Mouse (Mus musculus): ENCODE data around the gene Apof. TPM values are rescaled to one million over a fixed set of nuclear protein-coding genes. Genes with fewer than 3 reads are reported as not detected.

Gene Apof
- total RNA-seq, 2 experiments from 2014 or later = not detected

DNA sequence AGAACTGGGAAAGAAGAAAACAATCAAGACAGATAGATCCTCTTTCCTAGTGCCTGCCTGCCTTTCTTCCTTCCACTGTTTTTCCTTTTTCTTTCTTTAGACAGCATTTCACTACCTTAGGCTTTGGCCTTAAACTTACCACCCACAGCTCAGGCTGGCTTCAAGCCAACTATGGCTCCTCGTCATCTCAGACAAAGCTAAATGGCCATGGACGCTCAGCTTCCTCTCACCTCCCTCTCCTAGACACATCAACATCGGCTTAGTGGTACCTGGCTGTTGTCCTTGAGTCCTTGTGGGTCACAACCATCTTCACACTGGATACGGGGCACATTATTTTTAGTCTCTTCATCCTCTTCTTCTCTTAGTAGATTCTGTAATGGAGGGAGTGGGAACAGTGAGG is 28.8 kb downstream of the Apof start:
- intact Hi-C loops (cut with DNase I) = no loop called here
- DNase-seq = peak in 1 of 2 experiments; percentile 31

DNA sequence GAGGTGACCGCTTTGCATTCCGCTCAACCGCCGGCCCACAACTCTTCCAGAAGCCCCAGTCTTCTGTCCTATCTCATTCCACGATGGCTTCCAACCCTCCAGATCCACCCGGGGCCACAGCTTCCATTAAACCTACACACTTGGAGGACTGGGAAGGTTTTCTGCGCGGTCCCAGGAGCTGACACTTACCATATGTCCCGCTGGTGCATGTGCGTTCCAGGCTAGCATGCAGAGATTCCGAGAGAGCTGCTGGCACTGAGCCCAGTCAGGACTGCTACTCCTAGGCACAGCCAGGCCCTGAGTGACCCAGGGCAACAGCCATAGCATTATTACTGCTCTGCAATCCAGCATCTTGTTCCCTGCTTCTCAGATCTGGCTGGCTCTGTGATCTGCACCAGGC is 29.2 kb downstream of the Apof start:
- intact Hi-C loops (cut with DNase I) = no loop called here
- DNase-seq = peak; percentile 55 to 60

DNA sequence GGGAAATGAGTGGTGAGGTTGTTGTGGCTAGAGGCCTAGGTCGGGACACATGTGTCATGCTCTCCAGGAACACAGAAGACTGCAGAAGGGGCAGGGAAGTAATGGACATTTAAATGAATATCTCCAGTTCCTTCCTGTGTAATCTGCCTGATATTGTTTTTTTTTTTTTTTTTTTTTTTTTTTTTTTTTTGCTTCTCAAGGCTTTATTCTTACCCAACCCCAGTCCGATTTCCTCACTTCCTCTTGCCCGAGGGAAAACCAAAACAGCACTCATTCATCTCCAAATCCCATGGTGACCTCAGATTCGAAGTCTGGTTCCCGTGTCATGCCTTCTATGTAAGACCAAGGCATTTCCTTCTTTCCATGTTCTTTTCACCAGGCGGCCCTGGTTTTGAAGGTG is 29.8 kb downstream of the Apof start:
- intact Hi-C loops (cut with DNase I) = no loop called here
- DNase-seq = no peak

DNA sequence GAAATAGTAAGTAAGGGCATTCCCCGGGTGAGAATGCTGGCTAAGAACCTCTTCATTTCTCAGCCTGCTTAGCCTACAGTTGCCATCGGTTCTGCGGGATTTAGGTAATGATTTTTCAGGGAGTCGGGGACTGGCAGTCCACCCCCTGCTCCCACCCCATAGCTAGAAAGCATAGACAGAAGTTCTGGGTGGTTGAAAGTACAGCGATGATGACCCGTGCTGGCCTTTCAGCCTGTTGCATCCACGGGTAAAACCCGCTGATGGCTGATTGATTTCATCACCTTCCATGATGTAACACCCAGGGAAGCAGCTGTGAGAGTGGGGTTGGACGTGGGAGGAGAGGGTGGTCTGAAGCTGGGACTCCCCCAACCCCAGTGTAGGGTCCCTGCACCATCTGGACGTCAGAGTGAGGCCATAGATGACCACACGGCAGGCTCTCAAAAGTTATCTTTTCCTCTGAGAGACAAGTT is 30.3 kb downstream of the Apof start, which contains the start of gene Il23a:
Gene Il23a, minus strand, starts transcription at position 51 of the 470 bp plus-strand sequence.
- intact Hi-C loops (cut with DNase I) = no loop called here
- no peak for DNase-seq

DNA sequence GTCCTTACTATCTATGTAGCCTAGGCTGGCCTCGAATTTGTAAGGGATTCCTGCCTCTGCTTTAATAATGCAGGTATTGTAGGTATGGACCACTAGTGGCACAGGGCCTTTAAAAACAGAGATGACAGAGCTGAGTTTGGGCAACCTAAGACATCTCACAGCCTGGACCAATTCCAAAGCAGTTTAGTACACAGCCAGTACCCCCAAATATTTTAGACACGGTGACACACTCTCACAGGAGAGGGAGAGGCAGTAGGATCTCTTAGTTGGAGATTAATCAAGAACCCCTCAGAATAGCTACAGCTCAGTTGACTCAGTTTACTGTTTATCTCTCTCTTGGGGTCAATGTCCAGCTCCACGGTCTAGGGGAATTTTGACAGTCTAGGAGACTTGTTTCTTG is 33.9 kb downstream of the Apof start:
- no peak for DNase-seq
- intact Hi-C loops (cut with DNase I) = loop anchor here (5.0 kb wide), 1 partner anchor 205 kb away; no protein-coding TSS in a partner anchor

DNA sequence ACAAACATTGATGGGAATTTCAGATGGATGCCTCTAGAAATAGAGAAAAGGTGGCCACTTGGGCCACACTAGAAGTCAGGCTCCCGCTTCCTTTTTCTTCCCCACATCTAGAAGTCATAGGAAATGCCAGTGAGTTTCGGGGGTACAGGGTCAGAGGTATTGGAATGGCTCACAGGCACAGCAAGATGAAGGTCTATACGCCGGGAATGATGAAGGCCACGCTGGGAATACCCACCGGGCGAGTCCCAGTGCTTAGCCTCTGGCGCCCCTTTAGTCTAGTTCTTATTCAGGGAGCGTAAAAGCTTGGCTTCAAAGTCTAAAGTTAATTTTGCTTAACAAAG is 34.3 kb downstream of the Apof start:
- DNase-seq = no peak
- intact Hi-C loops (cut with DNase I) = loop anchor here (5.0 kb wide), 1 partner anchor 205 kb away; no protein-coding TSS in a partner anchor

DNA sequence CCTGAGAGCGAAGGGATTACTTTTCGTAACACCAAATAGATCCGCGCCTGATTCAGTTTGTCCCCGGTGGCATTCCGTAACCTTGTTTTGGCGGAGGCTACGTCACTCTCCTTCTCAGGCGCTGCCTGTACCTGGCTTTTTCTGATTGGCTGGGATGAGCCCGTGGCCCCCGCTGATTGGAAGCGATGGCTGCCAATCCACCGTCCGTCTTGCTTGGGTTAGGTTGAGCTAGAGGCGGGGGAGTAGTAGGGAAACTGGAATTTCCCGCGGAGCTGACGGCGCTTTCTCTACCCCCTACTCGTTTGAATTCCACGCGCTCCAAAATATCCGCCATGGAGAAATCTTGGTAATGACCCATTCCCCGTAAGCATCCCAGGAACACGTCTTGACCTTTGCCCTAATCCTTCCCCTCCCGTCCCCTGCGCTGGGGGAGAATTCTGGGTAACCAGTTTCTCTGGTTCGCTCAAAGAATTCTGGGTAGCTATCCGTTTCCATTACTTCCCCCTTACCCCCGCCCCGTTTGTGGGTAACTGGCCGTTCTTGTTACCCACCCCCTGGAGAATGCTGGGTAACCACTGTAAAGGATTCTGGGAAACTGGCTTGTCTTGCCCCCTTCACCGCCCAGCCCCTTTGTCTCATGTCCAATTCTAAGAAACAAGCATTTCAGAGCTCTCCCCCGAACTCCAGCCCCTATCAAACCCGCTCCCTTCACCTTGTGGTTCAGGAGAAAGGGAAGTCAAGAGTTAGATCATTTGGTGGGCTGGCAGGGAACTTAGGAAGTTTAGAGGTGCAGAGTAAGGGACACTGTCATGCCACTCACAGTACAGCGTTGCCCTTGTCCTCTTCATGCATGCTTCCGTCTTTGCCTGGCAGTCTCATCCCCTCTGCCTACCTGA is 34.9 kb downstream of the Apof start, which contains the start of gene Pan2:
Gene Pan2, plus strand, starts transcription at position 210 of the 896 bp plus-strand sequence.
- intact Hi-C loops (cut with DNase I) = loop anchor here (5.0 kb wide), 1 partner anchor 206 kb away; no protein-coding TSS in a partner anchor
- peak; percentile 99 for DNase-seq

DNA sequence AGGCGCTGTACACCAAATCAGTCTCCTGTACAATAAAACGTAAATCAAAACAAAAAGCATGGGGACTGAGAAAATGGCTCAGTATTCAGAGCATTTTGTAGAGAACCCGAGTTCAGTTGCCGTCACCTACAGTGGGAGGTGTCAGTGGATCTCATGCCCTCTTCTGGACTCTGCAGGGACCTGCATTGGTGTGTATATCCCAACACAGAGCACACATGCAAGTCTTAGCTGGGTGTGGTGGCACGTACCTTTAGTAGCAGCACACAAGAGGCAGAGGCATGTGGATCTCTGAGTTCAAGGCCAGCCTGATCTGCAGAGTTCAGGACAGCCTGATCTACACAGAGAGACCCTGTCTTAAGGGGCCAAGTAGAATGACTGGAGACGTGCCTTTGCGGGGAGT is 41.2 kb downstream of the Apof start:
- DNase-seq = no peak
- intact Hi-C loops (cut with DNase I) = no loop called here

DNA sequence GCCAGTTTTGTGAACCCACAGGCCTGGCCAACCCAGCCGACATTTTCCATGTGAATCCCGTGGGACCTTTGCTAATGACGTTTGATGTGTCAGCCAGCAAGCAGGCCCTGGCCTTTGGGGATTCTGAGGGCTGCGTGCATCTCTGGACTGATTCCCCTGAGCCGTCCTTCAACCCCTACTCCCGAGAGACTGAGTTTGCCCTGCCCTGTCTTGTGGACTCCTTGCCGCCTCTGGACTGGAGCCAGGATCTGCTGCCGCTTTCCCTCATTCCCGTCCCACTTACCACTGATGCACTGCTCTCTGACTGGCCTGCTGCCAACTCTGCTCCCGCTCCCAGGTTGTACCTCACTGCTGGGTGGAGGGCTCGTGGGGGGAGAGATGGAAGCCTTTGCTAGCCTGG is 41.7 kb downstream of the Apof start:
- intact Hi-C loops (cut with DNase I) = no loop called here
- DNase-seq = peak; percentile 25 to 46

DNA sequence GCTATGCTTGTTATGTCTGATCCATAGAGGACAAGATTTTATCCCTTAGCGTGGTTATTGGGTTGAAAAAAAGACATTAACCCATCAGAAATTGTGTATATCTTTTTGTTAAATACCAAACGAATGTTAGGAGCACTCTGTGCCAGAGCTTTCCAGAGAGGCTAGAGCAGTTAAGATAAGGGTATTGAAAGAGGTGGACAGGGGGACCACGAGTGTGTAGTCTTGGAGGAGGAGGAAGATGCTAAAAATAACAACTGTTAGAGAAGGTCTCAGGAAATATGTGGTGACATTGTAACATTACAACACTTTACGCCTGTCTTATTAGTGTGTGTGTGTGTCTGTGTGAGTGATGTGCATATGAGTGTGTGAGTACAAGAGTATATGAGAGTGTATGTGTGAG is 42.4 kb downstream of the Apof start:
- intact Hi-C loops (cut with DNase I) = no loop called here
- no peak for DNase-seq

DNA sequence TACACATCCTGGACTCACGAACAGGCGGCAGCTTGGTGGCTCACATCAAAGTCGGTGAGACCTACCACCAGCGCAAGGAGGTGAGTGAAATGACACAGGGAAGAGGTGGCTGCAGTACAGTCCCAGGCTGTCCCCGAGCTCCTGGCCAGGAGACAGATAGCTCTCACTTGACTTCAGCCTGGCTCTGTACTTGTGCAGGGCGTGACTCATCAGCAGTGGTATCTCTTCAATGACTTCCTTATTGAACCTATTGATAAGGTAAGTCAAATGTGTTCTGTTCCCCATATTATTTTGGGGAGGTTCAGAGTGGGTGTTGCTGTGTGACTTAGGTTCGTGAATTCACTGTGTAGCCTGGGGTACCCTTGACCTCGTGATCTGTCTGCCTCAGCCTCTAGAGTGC is 47.1 kb downstream of the Apof start:
- intact Hi-C loops (cut with DNase I) = no loop called here
- DNase-seq = no peak

Other genes starting within 250 kb of the Apof start
- 100 to 1,000 TPM; 510 TPM for gene Naca, start 233.1 kb upstream of the Apof start, total RNA-seq (2021)
- gene Ptges3, start 209.7 kb upstream of the Apof start, total RNA-seq (2021) = 10 to 100 TPM; 71.7 to 80.0 TPM
- gene Atp5b, start 185.4 kb upstream of the Apof start, total RNA-seq (2021) = 1,000 to 10,000 TPM; 8,344 to 8,412 TPM
- gene Baz2a, start 177.1 kb upstream of the Apof start, total RNA-seq (2021) = 10 to 100 TPM; 27.2 to 27.4 TPM
- 10 to 100 TPM; 79.3 to 82.2 TPM for gene Rbms2, start 88.4 kb upstream of the Apof start, total RNA-seq (2021)
- gene Gls2, start 74.2 kb upstream of the Apof start, total RNA-seq (2021) = under 1 TPM; 0.60 to 0.90 TPM
- 10 to 100 TPM; 40.5 to 43.3 TPM for gene Spryd4, start 56.9 kb upstream of the Apof start, total RNA-seq (2021)
- not detected for gene Mip, start 42.8 kb upstream of the Apof start, total RNA-seq (2021)
- 10 to 100 TPM in 1 of 2 experiments, 1 to 10 TPM in 1; 6.6 to 11.1 TPM for gene Timeless, start 36.6 kb upstream of the Apof start, total RNA-seq (2021)
- gene Apon, start 14.6 kb upstream of the Apof start, total RNA-seq (2021) = under 1 TPM in 1 of 2 experiments, not detected in 1; 0.19 TPM
- gene Stat2, start 1.9 kb downstream of the Apof start, total RNA-seq (2021) = 10 to 100 TPM; 10.5 to 11.2 TPM
- gene Il23a, start 30.1 kb downstream of the Apof start, total RNA-seq (2021) = under 1 TPM; 0.22 to 0.26 TPM
- gene Pan2, start 34.7 kb downstream of the Apof start, total RNA-seq (2021) = 10 to 100 TPM; 13.2 to 13.7 TPM
- gene Cnpy2, start 53.8 kb downstream of the Apof start, total RNA-seq (2021) = 10 to 100 TPM; 58.1 to 66.7 TPM
- 1,000 to 10,000 TPM; 1,195 to 1,221 TPM for gene Cs, start 69.1 kb downstream of the Apof start, total RNA-seq (2021)
- 100 to 1,000 TPM; 208 to 209 TPM for gene Coq10a, start 100.3 kb downstream of the Apof start, total RNA-seq (2021)
- 10 to 100 TPM; 46.5 to 47.5 TPM for gene Ankrd52, start 108.4 kb downstream of the Apof start, total RNA-seq (2021)
- not detected for gene Slc39a5, start 132.6 kb downstream of the Apof start, total RNA-seq (2021)
- 10 to 100 TPM; 43.6 to 45.6 TPM for gene Nabp2, start 142.8 kb downstream of the Apof start, total RNA-seq (2021)
- gene Rnf41, start 143.0 kb downstream of the Apof start, total RNA-seq (2021) = 10 to 100 TPM; 19.7 to 19.8 TPM
- 10 to 100 TPM; 76.6 to 80.5 TPM for gene Smarcc2, start 190.6 kb downstream of the Apof start, total RNA-seq (2021)
- gene Myl6, start 225.5 kb downstream of the Apof start, total RNA-seq (2021) = 100 to 1,000 TPM; 357 to 392 TPM
- 1 to 10 TPM; 3.3 to 4.3 TPM for gene Myl6b, start 230.0 kb downstream of the Apof start, total RNA-seq (2021)